Mouse (Mus musculus) megakaryocyte progenitor cell, adult 5-6 weeks (primary cell): ENCODE measurements around the gene Il12rb1. TPM values are rescaled to one million over a fixed set of nuclear protein-coding genes. Genes with fewer than 3 reads are reported as not detected.
"Not testable (repeated sequence)": the region's sequence is repeated elsewhere in the genome, so short reads cannot be mapped to it uniquely, and the experiment has no call there.

Source experiments
- ATAC-seq: replicated peaks from 2 replicates; pipeline ENCODE4 v1.8.0; 2016; ENCODE audit warnings: mild to moderate bottlenecking, moderate TSS enrichment, inconsistent platforms; ENCODE audit not compliant: poor library complexity
- total RNA-seq, 2 experiments: library from RNA; stranded (forward) in 1 of 2; stranded (reverse) in 1 of 2; fragments of 157-497, 149-512 nt in 1 of 2; fragments of 200-1000 nt in 1 of 2; gene quantifications; 2 replicates each; pipeline versions ENCODE4 v1.2.3 to v1.2.4; 2015 to 2017

Il12rb1 gene
- total RNA-seq, 2 experiments from 2014 or later = 0.64 to 1.7 TPM

- ATAC-seq = not testable (repeated sequence)
Measured at GRCm38 (mm10) chr8:70822594-70822993, 14.3 kb downstream of the Il12rb1 start.

GRCm38 (mm10) chr8:70823802-70824201, 15.6 kb downstream of the Il12rb1 start:
- no peak for ATAC-seq

DNA sequence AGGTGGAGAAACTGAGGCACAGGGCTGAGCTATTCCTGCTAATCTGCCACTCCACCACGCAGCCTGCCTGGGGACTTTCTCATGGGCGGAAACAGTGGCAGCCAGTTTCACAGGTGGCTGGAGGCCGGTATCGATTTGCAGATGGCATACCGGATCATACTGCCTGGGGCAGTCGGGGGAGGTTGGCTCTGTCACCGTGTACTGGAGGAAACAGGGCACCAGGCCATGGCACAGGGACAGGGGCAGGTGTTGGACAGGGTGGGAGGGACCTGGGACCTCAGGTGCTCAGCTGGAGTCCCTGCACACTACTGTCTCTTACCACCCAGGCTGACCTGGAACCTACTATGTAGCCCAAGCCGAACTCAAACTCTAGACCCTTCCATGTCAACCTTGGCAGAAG, 17.6 kb downstream of the Il12rb1 start:
- ATAC-seq = no peak

DNA sequence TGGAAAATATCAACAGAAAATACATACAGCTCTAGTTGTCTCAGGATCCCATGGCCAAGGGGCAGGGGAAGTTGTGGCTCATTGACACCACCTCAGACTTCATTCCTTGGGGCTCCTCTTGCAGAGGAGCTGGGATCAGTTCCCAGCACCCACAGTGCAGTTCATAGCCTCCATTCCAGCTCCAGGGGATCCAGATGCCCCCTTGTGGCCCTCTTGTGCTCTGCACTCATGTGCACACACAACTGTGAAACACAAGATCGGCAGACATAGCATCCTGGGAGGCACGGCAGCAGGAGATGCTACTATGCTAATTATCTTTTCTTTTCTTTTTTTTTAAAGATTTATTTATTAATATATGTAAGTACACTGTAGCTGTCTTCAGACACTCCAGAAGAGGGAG, 18.8 kb downstream of the Il12rb1 start:
- ATAC-seq = peak; percentile 50; the same call in 1 of the 2 replicates

GRCm38 (mm10) chr8:70827796-70828195, 19.5 kb downstream of the Il12rb1 start:
- no peak for ATAC-seq

- ATAC-seq = no peak
Measured at GRCm38 (mm10) chr8:70831517-70831916, 23.3 kb downstream of the Il12rb1 start.

DNA sequence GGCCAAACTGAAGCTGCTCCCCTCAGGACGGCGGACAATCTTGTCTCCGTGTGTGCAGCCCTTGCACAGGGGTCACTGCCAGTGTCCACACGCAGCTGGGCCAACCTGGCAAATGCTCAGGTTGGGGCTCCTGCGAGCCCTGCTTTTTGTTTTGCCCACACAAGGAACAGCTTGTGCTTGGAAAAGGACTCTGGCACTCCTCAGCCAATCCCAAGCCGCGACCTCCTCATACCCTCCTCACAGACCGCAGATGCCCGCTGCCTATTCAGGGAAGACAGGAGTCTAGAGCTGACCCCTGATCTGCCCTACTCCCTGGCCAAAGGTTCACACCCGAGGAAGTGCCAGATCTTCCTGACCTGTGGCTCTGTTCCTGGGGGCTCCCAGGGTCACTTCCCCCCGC, 24.1 kb downstream of the Il12rb1 start:
- no peak for ATAC-seq

DNA sequence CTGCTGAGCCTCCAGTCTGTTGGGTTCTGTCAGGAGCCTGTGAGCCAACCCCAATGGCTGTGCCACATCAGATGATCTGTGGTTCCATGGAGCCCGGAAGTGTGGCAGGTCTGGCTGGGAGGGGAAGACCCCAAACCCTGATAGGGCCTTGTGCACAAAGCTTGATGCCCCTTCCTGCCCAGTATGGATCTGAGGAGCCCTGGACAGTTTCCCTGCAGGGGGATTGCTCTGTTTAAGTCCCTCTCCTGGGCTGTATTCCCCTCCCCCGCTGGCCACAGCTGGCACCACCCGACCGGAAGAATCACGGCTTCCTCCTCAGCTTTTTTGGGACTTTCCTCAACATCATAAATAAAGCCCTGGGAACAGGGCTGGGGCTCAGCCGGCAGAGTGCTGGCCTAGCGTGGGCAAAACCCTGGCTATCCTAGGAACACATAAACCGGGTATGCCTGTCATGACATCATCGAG, 24.8 kb downstream of the Il12rb1 start:
- ATAC-seq = peak; percentile 71

DNA sequence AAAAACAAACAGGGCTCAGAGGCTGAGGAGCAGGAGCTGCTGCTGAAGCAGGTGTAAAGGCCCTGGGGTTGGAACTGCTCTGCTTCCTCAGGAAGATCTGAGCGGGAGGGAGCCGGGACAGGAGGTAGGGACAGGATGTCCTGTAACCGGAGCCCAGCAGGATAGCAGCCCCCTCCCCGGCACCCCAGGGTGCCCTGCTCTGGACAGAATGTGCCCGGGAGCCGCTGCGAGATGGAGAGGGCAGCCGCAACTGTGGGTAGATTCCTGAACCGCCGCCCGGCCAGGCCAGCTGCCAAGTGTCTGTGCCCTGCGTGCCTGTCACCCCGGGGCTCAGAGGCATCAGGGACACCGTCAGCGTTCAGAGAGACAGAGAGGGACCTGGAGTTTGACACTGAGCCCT, 25.3 kb downstream of the Il12rb1 start:
- 0 out of 2 replicates have a peak, but pooled peaks have one; percentile 30 for ATAC-seq

GRCm38 (mm10) chr8:70834071-70834470, 25.8 kb downstream of the Il12rb1 start:
- no peak for ATAC-seq

DNA sequence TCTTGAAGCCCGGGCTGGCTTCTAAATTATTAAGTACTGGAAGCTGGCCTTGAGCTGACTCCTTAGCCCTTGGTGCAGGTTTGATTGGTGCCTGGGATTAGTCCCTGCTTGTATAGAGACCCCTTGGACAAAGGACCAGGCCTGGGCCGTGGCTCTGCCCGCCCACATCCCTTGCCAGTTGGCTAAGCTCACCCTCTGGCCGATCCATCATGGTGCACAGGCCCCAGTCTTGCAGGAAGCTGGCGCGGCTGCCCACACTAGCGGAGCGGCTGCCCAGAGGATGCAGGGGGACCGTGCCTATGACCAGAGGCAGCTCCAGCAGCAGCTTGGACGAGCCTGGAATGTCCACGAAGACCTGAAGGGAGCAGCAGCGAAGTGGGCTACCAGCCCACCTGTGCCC, 28.4 kb downstream of the Il12rb1 start:
- ATAC-seq = no peak

- no peak for ATAC-seq
Measured at GRCm38 (mm10) chr8:70838654-70839407, 30.6 kb downstream of the Il12rb1 start.

DNA sequence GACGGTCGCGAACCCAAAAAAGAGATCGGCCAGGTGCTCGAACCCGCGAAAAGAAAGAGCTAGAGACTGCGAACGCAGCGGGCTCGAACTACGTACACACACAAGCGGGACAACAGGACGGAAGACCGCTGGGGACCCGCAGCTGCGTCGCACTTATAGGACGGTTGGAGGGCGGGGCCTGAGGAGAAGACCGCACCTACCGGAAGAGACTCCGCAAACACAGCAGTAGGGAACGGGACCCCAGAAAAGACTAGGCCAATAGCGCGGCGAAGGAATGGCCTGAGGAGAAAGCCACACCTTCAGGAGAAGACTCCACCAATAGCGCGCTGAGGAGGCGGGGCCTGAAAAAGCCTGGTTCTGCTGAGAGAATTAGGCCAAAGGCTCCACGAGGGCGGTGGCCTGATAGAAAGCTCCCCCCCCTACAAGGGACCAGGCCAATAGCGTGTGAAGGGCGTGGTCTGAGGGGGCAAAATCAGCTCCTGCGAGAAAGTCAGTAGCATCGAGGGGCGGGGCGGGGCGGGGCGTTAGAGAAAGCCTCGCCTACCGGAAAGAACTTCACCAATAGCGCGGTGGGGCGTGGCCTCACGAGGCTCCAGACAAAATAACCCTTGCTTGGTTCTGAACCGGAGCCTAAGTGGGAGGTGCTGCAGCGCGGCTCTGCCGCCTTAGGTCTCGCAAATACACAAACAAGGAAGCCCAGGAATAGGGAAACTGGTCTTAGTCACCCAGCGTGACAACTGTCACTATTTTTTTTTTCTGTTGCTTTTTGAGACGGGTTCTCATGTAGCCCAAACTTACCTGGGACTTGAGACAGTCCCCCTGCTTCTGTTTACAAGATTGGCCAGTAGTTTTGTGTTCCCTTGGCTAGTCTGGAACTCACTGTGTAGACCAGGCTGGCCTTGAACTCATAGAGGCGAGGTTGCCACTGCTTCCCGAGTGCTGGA, 31.4 kb downstream of the Il12rb1 start, which contains the start of gene Arrdc2:
Arrdc2 (minus strand) TSS at position 313 of the 944 bp plus-strand sequence.
- ATAC-seq = peak; percentile 78

DNA sequence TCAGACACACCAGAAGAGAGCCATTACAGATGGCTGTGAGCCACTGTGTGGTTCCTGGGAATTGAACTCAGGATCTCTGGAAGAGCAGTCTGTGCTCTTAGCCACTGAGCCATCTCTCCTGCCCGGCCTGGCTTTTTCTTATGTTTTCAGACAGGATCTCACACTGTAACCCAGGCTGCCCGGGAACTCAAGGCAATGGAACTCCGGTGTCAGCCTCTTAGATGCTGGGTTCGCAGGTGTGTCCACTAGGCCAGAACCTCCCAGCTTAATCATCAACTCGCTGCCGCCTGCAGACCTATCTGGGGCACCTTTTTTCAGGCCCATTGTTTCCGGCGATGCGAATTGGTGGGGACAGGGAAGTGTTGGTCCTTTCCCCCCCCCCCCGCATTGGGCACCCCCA, 32.3 kb downstream of the Il12rb1 start:
- no peak for ATAC-seq

DNA sequence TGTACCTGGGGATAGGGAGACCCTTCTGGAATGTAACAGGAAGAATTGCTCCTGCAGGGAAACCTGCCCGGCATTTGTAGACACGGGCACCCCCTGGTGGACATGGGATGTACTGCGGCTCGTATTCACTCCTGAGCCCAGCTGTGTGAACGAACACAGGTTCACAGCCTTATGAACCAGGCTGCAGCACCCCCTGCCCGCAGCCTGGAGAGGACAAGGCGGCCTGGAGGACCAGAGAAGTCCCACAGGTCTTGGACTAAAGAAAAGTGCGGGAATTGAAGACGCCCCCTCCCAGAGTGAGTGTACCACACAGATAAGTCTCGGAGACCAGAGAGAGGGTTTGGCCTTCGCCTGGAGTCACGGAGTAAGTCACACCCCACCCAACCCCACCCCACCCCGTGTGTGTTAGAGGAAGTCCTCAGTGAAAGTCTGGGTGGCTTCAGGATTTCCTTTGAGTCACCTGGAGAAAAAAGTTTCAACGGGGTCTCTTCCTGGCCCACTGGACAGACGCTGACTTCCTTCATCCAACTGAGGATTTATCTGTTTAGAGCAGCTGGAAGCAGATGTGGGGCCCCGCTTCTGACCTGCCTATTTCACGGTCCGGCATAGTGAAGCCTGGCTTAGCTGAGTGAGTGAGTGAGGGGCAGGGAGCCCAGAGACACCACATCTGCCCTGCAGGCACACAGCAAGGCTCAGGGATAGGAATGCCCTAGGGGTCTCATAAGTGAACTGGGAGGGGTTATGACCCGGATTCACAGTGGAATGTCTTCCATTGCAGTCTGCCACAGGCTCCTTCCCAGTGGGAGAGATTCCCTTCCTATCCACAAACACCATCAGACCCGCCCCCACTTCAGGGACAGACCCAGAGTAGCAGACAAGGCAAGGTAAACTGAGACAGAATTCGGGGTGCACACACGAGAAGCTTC, 33.2 kb downstream of the Il12rb1 start:
- peak; percentile 42 for ATAC-seq

GRCm38 (mm10) chr8:70842484-70842883, 34.2 kb downstream of the Il12rb1 start:
- ATAC-seq = no peak

- ATAC-seq = 0 out of 2 replicates have a peak, but pooled peaks have one; percentile 5
Measured at GRCm38 (mm10) chr8:70843214-70843773, 35.0 kb downstream of the Il12rb1 start.

- ATAC-seq = no peak
Measured at GRCm38 (mm10) chr8:70843941-70844340, 35.7 kb downstream of the Il12rb1 start.

DNA sequence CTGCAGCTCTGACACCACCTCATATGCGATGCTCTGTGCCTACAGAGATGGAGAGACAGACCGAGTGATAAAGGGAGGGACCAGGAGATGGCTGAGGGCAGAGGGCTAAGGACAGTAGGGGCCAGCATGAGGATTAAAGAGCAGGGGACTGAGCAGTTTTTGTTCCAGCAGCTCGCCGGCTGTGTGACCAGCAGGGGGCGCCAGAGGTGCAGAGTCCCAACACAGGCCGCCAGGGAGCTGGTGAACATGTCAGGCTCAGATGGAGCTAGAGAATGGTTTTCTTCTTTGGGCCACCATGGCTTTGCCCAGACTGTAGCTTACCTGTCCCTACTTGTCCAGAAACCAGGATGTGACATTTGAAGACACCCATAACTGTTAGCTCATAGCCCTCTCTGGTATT, 36.3 kb downstream of the Il12rb1 start:
- ATAC-seq = peak; percentile 49

DNA sequence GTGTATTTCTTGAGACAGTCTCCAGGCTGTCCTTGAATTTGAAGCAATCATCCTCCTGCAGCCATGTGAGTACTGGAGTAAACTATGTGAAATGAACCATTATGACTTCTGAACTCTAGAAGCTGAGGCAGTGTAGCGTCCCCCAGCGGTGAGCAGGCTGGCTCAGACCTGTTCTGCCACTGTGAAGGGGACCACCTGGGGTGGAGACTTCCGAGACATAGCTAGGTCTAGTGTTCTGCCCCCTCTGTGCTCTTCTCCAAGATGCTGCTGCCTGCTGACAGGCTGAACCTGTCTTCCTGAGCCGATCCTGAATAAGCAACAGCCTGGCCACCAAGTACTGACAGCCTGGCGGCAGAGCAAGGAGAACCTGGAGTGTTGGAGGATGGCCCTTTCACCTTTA, 36.9 kb downstream of the Il12rb1 start:
- ATAC-seq = no peak
